Mouse (Mus musculus) C2C12 (cell line): ENCODE results near the gene Fer1l5. TPM values are rescaled to one million over a fixed set of nuclear protein-coding genes. Genes with fewer than 3 reads are reported as not detected.

ENCODE experiments used
- H3K27me3 ChIP-seq: one replicate; pipeline ENCODE4 v1.6.1; 2011; ENCODE audit not compliant: control insufficient read depth, insufficient read depth, insufficient read length
- H3K36me3 ChIP-seq: one replicate; pipeline ENCODE4 v1.6.1; 2011; ENCODE audit not compliant: control insufficient read depth, insufficient read depth
- H3K4me3 ChIP-seq: one replicate; pipeline ENCODE4 v1.5.1; 2011; ENCODE audit warnings: mild to moderate bottlenecking, control low read depth; ENCODE audit not compliant: poor library complexity, insufficient read depth, severe bottlenecking
- H3K79me2 ChIP-seq: one replicate; pipeline ENCODE4 v1.6.1; 2011; ENCODE audit not compliant: control insufficient read depth, insufficient read depth
- H3K79me3 ChIP-seq: one replicate; pipeline ENCODE4 v1.6.1; 2011; ENCODE audit warnings: low read depth, control low read depth
- H3ac ChIP-seq: one replicate; pipeline ENCODE3; 2011; ENCODE audit warnings: low read depth; ENCODE audit not compliant: control insufficient read depth, insufficient read length
- CEBPB ChIP-seq: IDR thresholded peaks from one replicate; pipeline ENCODE4 v1.6.1; 2011; ENCODE audit warnings: low read depth, mild to moderate bottlenecking, control low read depth, moderate library complexity
- CTCF ChIP-seq: IDR thresholded peaks from one replicate; pipeline ENCODE4 v1.5.1; 2011; ENCODE audit not compliant: control insufficient read depth, insufficient read depth, insufficient read length
- FOSL1 ChIP-seq: IDR thresholded peaks from one replicate; pipeline ENCODE4 v1.8.0; 2011; ENCODE audit warnings: mild to moderate bottlenecking, low read length; ENCODE audit not compliant: poor library complexity, insufficient read depth, severe bottlenecking
- MAX ChIP-seq: IDR thresholded peaks from one replicate; pipeline ENCODE4 v1.6.1; 2011; ENCODE audit warnings: mild to moderate bottlenecking, control low read depth
- MYOD1 ChIP-seq: IDR thresholded peaks from one replicate; pipeline ENCODE4 v1.6.1; 2011; ENCODE audit warnings: low read depth; ENCODE audit not compliant: control insufficient read depth, insufficient read length
- MYOG ChIP-seq: IDR thresholded peaks from one replicate; pipeline ENCODE4 v1.6.1; 2011; ENCODE audit not compliant: control insufficient read depth, insufficient read length; ENCODE audit errors: extremely low read depth
- USF1 ChIP-seq: IDR thresholded peaks from one replicate; pipeline ENCODE4 v1.6.1; 2011; ENCODE audit warnings: low read depth, mild to moderate bottlenecking, control low read depth, moderate library complexity
- polyA plus RNA-seq: library from polyadenylated mRNA; unstranded; fragments of >200 nt; fragmentation: generic; extraction: Trizol; gene quantifications from one replicate; pipeline ENCODE4 v1.2.1, GENCODE M21; 2012; ENCODE audit warnings: missing spikeins

The Fer1l5 gene
- polyA plus RNA-seq, 1 experiment: 0.14 TPM

DNA sequence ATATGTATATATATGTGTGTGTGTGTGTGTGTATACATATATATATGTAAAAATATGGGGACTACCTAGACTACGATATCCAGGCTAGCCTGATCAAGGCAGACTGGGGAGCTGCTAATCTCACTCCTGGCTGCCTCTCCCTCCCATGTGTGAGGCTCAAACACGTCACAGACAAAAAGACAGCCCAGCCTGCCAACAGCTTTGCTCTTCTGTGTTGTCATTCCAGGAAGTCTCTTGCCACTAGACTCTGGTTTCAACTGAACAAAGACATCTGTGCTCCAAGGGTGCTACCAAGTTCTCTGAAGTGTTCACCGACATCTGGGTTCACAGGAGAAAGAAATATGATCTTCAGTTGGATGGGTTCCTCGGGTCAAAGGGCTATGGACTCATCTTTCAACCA lies 63.0 kb downstream of the Fer1l5 start:
- no peak for TF ChIP-seq MAX
- no peak for TF ChIP-seq CTCF
- no peak for TF ChIP-seq MYOD1
- no peak for TF ChIP-seq FOSL1
- no peak for TF ChIP-seq USF1
- no peak for TF ChIP-seq CEBPB
- TF ChIP-seq MYOG: no peak
- Histone ChIP-seq H3K27me3 (no peaks in the 10 kb centered on the region), H3K36me3 (peaks cover 35% of the 10 kb centered on the region), H3ac (no peak overlapping the region), H3K4me3 (no peak overlapping the region), H3K79me2 (no peaks in the 10 kb centered on the region), H3K79me3 (no peaks in the 10 kb centered on the region)

DNA sequence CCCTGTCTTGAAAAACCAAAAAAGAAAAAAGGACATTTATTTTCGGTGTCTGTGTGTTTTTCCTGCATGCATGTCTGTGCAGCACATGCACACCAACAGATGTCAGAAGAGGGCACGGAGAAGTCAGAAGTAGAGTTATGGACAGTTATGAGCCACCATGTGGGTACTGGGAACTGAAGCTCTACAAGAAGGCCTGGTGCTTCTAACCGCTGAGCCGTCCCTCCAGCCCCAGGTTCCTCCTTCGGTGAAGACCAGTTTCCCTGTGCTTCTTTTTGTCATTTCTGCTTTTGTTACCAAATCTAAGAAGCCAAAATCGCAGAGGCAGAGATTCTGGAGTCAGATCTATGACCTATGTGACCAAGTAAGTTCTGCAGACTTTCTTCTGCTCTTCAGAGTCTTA lies 64.4 kb downstream of the Fer1l5 start:
- H3ac ChIP-seq: no peak overlapping the region
- H3K79me3 ChIP-seq: no peaks in the 10 kb centered on the region
- TF ChIP-seq MYOG (no peak), CTCF (no peak), MAX (no peak), MYOD1 (no peak), CEBPB (no peak), USF1 (no peak), FOSL1 (no peak)
- H3K79me2 ChIP-seq: no peaks in the 10 kb centered on the region
- H3K36me3 ChIP-seq: peaks cover 36% of the 10 kb centered on the region
- H3K4me3 ChIP-seq: no peak overlapping the region
- H3K27me3 ChIP-seq: no peaks in the 10 kb centered on the region

DNA sequence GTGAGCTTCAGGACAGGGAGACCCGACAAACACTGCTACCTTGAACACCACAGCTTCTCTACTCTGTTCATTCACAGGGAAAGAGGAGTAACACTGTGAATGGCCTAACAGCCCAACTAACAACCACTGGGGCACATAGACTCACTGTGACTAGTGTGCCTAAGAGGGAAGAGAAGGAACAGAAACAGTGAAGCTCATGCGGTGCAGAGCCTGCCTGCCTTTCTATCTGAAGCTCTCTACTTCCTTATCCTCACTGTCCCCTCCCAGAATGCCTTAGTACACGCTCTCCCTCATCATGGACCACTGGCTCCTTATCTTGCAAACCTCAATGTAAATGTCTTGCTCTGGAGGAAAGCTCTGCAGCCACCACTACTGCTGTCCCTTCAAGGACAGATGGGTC lies 65.1 kb downstream of the Fer1l5 start:
- Histone ChIP-seq H3K79me2 (no peaks in the 10 kb centered on the region), H3K27me3 (no peaks in the 10 kb centered on the region), H3ac (no peak overlapping the region), H3K79me3 (no peaks in the 10 kb centered on the region), H3K4me3 (no peak overlapping the region), H3K36me3 (peaks cover 43% of the 10 kb centered on the region)
- TF ChIP-seq CTCF (no peak), MAX (no peak), MYOD1 (no peak), MYOG (no peak), FOSL1 (no peak), CEBPB (no peak), USF1 (no peak)

DNA sequence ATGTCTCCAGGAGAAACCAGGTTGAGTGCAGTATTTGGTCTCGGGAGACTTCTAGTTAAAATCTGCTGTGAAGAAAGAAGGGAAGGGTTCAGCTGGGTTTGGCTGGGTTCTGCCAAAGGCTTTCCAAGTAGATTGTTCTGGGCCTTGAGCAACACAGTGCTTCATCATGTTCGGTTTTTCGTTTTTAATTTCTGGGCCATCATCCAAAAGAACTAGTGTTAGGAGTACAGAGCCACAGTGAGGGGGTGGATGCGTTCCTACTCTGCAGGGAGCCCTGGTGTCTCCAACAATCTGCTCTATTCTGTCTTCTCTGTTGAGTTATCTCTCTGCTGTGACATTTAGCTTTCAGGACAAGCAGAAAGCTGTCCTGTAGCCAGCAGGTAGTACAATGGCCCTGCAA lies 69.0 kb downstream of the Fer1l5 start:
- no peak overlapping the region for H3K4me3 ChIP-seq
- H3K79me3 ChIP-seq: no peaks in the 10 kb centered on the region
- H3K27me3 ChIP-seq: no peaks in the 10 kb centered on the region
- TF ChIP-seq MYOD1: no peak
- no peak for TF ChIP-seq FOSL1
- H3ac ChIP-seq: no peak overlapping the region
- H3K79me2 ChIP-seq: peaks cover 8% of the 10 kb centered on the region
- H3K36me3 ChIP-seq: peaks cover 45% of the 10 kb centered on the region

DNA sequence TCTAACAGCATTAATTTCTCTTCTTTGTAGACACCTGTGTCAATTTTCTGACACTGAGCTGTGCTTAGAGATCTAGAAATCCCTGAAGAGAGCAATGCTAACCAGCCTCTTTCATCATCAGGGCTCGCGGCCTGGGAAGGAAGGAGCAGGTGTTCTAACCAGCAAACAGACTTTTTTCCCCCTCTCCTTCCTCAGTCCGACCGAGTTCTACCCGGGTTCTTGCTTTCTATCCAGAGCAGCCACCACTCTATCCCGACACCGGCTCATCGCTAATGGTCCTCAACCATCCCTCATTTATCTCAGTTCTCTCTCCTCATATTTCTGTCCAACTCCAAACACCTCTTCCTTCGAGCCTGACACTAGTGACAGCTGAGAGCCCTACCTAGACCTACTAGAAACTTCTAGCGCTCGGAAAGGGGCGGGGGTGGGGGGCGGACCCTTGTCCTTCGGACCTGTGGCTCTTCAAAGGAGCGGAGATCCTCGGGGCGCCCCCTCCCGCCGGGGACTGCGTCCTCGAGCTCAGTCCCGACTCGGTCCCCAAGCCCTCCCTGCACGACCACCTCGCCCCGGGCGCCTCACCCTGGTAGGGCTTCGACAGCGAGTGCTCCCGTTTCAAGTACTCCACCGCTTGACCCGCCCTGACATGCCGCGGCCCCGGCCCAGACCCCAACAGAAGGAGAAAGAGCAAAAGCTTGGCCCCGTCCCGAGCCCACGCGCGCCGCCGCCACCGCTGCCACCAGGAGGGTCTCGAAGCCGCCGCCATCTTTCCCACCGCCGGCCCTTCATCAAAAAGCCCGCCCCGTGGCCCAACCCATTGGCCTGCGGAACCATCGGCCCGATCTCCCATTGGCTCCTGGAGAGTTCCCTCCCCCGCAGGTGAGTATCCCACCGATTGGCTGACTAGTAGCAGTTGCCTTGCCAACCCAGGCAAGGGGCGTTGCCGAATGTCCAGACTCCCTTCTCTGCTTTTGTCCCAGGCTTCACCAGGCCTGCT lies 72.7 kb downstream of the Fer1l5 start, which contains the start of gene Lman2l:
Lman2l (minus strand) TSS at position 801 of the 994 bp plus-strand sequence.
- no peaks in the 10 kb centered on the region for H3K27me3 ChIP-seq

More for the DNA sequence above, 72.7 kb downstream of the Fer1l5 start, which contains the start of gene Lman2l:
- H3ac ChIP-seq: peak within 1 kb of the TSS; percentile 90
- TF ChIP-seq FOSL1: no peak
- TF ChIP-seq MAX: no peak
- no peak for TF ChIP-seq CEBPB
- TF ChIP-seq USF1: no peak
- no peak for TF ChIP-seq MYOG
- no peak for TF ChIP-seq MYOD1
- no peak for TF ChIP-seq CTCF
- H3K36me3 ChIP-seq: peaks cover 15% of the 10 kb centered on the region
- no peaks in the 10 kb centered on the region for H3K79me3 ChIP-seq
- peak within 1 kb of the TSS; percentile 89 for H3K4me3 ChIP-seq
- peaks cover 8% of the 10 kb centered on the region for H3K79me2 ChIP-seq
